Mouse (Mus musculus): Measurements from ENCODE around the gene Vmn1r79. TPM values are rescaled to one million over a fixed set of nuclear protein-coding genes. Genes with fewer than 3 reads are reported as not detected.
"Not testable (repeated sequence)": the region's sequence is repeated elsewhere in the genome, so short reads cannot be mapped to it uniquely, and the experiment has no call there.

Gene Vmn1r79
- not detected in 2 replicates for polyA plus RNA-seq (2015; fragmentation: Nextera tagmentation; extraction: Ambion mirVana)

- H3K4me2 ChIP-seq (ENCODE audit: low read depth, low read length); ATAC-seq (ENCODE audit: insufficient read depth, low FRiP score); H3K27ac ChIP-seq (ENCODE audit: low read length): not testable (repeated sequence)
These were observed at the start of gene Vmn1r79 for GRCm38 (mm10) chr7:12170979-12171378. Vmn1r79 (plus strand) TSS chr7:12171279.

DNA sequence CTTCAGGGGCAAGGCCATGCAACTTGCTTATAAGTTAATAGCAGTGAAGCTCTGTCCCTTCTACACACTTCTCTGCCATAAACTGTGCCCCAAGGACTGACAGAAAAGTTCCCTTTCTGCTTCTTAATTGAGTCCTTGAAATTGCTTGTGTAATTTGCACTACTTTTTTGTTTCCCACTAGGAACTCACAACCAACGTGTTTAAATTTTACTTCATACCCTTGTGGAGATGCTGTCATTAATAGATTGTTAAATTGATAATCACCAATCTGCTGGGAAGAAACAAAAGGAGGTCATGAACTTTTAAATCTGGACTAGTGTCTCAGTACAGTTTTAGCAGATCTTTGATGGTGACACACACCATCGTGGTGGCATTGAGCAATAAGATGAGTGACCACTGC lies 21.1 kb upstream of the Vmn1r79 start, which contains the start of gene Vmn1r78:
TSS of gene Vmn1r78 (plus strand) at position 301 of the 400 bp plus-strand sequence.
- no peak for ATAC-seq (ENCODE audit: insufficient read depth, low FRiP score)
- 49% methylated on average over 2 of the region's 2 CpGs for WGBS
- H3K9me3 ChIP-seq (replicated peaks; ENCODE audit: control insufficient read depth, low read length): 0 out of 2 replicates have a peak, but pooled peaks cover 8% of the 10 kb centered on the region

More at GRCm38 (mm10) chr7:12170979-12171378, at the start of gene Vmn1r79:
- not testable (repeated sequence) for H3K9me3 ChIP-seq (replicated peaks; ENCODE audit: control insufficient read depth, low read length); H3K4me3 ChIP-seq (replicated peaks; ENCODE audit: low read length); H3K9ac ChIP-seq (ENCODE audit: low read length); H3K27me3 ChIP-seq (ENCODE audit: control insufficient read depth, insufficient read depth, low read length); H3K4me1 ChIP-seq (ENCODE audit: control insufficient read depth, insufficient read depth, low read length); H3K36me3 ChIP-seq (ENCODE audit: control insufficient read depth, insufficient read depth, low read length)

GRCm38 (mm10) chr7:12156463-12156862 lies 14.6 kb upstream of the Vmn1r79 start:
- H3K9ac ChIP-seq (ENCODE audit: low read length); H3K27ac ChIP-seq (ENCODE audit: low read length); H3K27me3 ChIP-seq (ENCODE audit: control insufficient read depth, insufficient read depth, low read length); ATAC-seq (ENCODE audit: insufficient read depth, low FRiP score); H3K9me3 ChIP-seq (replicated peaks; ENCODE audit: control insufficient read depth, low read length); H3K36me3 ChIP-seq (ENCODE audit: control insufficient read depth, insufficient read depth, low read length); H3K4me3 ChIP-seq (replicated peaks; ENCODE audit: low read length); H3K4me2 ChIP-seq (ENCODE audit: low read depth, low read length); H3K4me1 ChIP-seq (ENCODE audit: control insufficient read depth, insufficient read depth, low read length): not testable (repeated sequence)
- WGBS: 13% methylated on average over 1 of the region's 1 CpGs

More for the DNA sequence above, 21.1 kb upstream of the Vmn1r79 start, which contains the start of gene Vmn1r78:
- Histone ChIP-seq H3K27ac (ENCODE audit: low read length) (no peak within 1 kb of the TSS), H3K4me3 (replicated peaks; ENCODE audit: low read length) (no peak within 1 kb of the TSS), H3K4me1 (ENCODE audit: control insufficient read depth, insufficient read depth, low read length) (no peaks in the 10 kb centered on the region), H3K9ac (ENCODE audit: low read length) (no peak within 1 kb of the TSS), H3K36me3 (ENCODE audit: control insufficient read depth, insufficient read depth, low read length) (no peaks in the 10 kb centered on the region), H3K4me2 (ENCODE audit: low read depth, low read length) (no peak within 1 kb of the TSS), H3K27me3 (ENCODE audit: control insufficient read depth, insufficient read depth, low read length) (no peaks in the 10 kb centered on the region)

- not testable (repeated sequence) for H3K4me1 ChIP-seq (ENCODE audit: control insufficient read depth, insufficient read depth, low read length); H3K9ac ChIP-seq (ENCODE audit: low read length); H3K4me2 ChIP-seq (ENCODE audit: low read depth, low read length); H3K9me3 ChIP-seq (replicated peaks; ENCODE audit: control insufficient read depth, low read length); ATAC-seq (ENCODE audit: insufficient read depth, low FRiP score); H3K4me3 ChIP-seq (replicated peaks; ENCODE audit: low read length); H3K27me3 ChIP-seq (ENCODE audit: control insufficient read depth, insufficient read depth, low read length); H3K27ac ChIP-seq (ENCODE audit: low read length); H3K36me3 ChIP-seq (ENCODE audit: control insufficient read depth, insufficient read depth, low read length)
- 56% methylated on average over 2 of the region's 2 CpGs for whole genome bisulfite sequencing
These were observed 1.8 kb downstream of the Vmn1r79 start for GRCm38 (mm10) chr7:12172926-12173325.

- no peaks in the 10 kb centered on the region for H3K36me3 ChIP-seq (ENCODE audit: control insufficient read depth, insufficient read depth, low read length)
- H3K9me3 ChIP-seq (replicated peaks; ENCODE audit: control insufficient read depth, low read length): 0 out of 2 replicates have a peak, but pooled peaks cover 2% of the 10 kb centered on the region
- H3K9ac ChIP-seq (ENCODE audit: low read length): no peak within 1 kb of the TSS
- no peak within 1 kb of the TSS for H3K4me2 ChIP-seq (ENCODE audit: low read depth, low read length)
- no peaks in the 10 kb centered on the region for H3K4me1 ChIP-seq (ENCODE audit: control insufficient read depth, insufficient read depth, low read length)
- no peak within 1 kb of the TSS for H3K27ac ChIP-seq (ENCODE audit: low read length)
- H3K4me3 ChIP-seq (replicated peaks; ENCODE audit: low read length): no peak within 1 kb of the TSS
- no peak for ATAC-seq (ENCODE audit: insufficient read depth, low FRiP score)
- no peaks in the 10 kb centered on the region for H3K27me3 ChIP-seq (ENCODE audit: control insufficient read depth, insufficient read depth, low read length)
- 81% methylated on average over 1 of the region's 1 CpGs for WGBS
These were observed 17.9 kb downstream of the Vmn1r79 start, which contains the start of gene Vmn1r80 for GRCm38 (mm10) chr7:12188986-12189385. Vmn1r80 (plus strand) TSS chr7:12189286.

DNA sequence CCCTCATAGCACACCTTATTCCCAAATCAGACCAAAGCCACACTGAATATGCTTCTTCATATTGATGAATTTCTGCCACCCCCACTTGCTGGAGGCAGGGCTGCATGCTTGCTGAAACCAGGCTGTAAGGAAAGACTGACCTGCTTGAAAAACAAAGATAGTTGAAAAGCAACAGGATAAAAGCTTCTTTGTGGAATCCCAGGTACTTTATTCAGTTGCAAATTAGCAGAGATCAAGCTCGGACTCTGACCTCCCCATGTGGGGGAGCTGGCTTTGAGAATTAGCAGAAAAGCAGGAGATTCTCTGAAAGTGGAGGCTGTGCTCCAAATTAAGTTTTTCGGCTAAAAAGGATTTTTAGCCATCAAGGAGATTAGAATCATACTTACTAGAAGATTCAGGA lies 33.1 kb downstream of the Vmn1r79 start:
- H3K9me3 ChIP-seq (replicated peaks; ENCODE audit: control insufficient read depth, low read length): no peaks in the 10 kb centered on the region; the same call in 1 of the 2 replicates
- 75% methylated on average over 2 of the region's 2 CpGs for whole genome bisulfite sequencing
- H3K4me2 ChIP-seq (ENCODE audit: low read depth, low read length): no peak overlapping the region
- ATAC-seq (ENCODE audit: insufficient read depth, low FRiP score): no peak
- H3K9ac ChIP-seq (ENCODE audit: low read length): no peak overlapping the region
- H3K4me1 ChIP-seq (ENCODE audit: control insufficient read depth, insufficient read depth, low read length): no peaks in the 10 kb centered on the region
- no peak overlapping the region for H3K27ac ChIP-seq (ENCODE audit: low read length)
- no peaks in the 10 kb centered on the region for H3K27me3 ChIP-seq (ENCODE audit: control insufficient read depth, insufficient read depth, low read length)
- no peaks in the 10 kb centered on the region for H3K36me3 ChIP-seq (ENCODE audit: control insufficient read depth, insufficient read depth, low read length)
- no peak overlapping the region for H3K4me3 ChIP-seq (replicated peaks; ENCODE audit: low read length)

Other genes starting within 250 kb of the Vmn1r79 start
- not detected in 2 replicates for gene Vmn1r76, start 233.1 kb upstream of the Vmn1r79 start, polyA plus RNA-seq (2015; fragmentation: Nextera tagmentation; extraction: Ambion mirVana)
- gene Vmn1r77, start 134.5 kb upstream of the Vmn1r79 start, polyA plus RNA-seq (2015; fragmentation: Nextera tagmentation; extraction: Ambion mirVana): not detected in 2 replicates
- not detected in 2 replicates for gene Vmn1r78, start 21.0 kb upstream of the Vmn1r79 start, polyA plus RNA-seq (2015; fragmentation: Nextera tagmentation; extraction: Ambion mirVana)
- not detected in 2 replicates for gene Vmn1r80, start 18.0 kb downstream of the Vmn1r79 start, polyA plus RNA-seq (2015; fragmentation: Nextera tagmentation; extraction: Ambion mirVana)
- gene Vmn1r81, start 97.0 kb downstream of the Vmn1r79 start, polyA plus RNA-seq (2015; fragmentation: Nextera tagmentation; extraction: Ambion mirVana): not detected in 2 replicates
- not detected in 2 replicates for gene Vmn1r82, start 129.2 kb downstream of the Vmn1r79 start, polyA plus RNA-seq (2015; fragmentation: Nextera tagmentation; extraction: Ambion mirVana)
- not detected in 2 replicates for gene Vmn1r83, start 158.2 kb downstream of the Vmn1r79 start, polyA plus RNA-seq (2015; fragmentation: Nextera tagmentation; extraction: Ambion mirVana)
- not detected in 2 replicates for gene Vmn1r84, start 198.0 kb downstream of the Vmn1r79 start, polyA plus RNA-seq (2015; fragmentation: Nextera tagmentation; extraction: Ambion mirVana)